Mouse (Mus musculus): ENCODE results near the gene Gli3. TPM values are rescaled to one million over a fixed set of nuclear protein-coding genes. Genes with fewer than 3 reads are reported as not detected.
A peak's percentile ranks its signal among the peaks of the same experiment; 100 is the strongest.

Gene Gli3
- polyA plus RNA-seq, 1 experiment from 2014 or later = 4.8 TPM

GRCm38 (mm10) chr13:15510925-15511324 lies 47.9 kb downstream of the Gli3 start:
- Histone ChIP-seq H3K9ac (no peak overlapping the region), H3K36me3 (no peaks in the 10 kb centered on the region), H3K4me3 (no peak overlapping the region), H3K27ac (replicated peaks) (no peak overlapping the region), H3K9me3 (no peaks in the 10 kb centered on the region), H3K4me1 (replicated peaks) (no peaks in the 10 kb centered on the region), H3K27me3 (no peaks in the 10 kb centered on the region), H3K4me2 (no peak overlapping the region)
- no peak for ATAC-seq (ENCODE audit: low read depth)

GRCm38 (mm10) chr13:15513114-15513513 lies 50.1 kb downstream of the Gli3 start:
- Histone ChIP-seq H3K27ac (replicated peaks) (no peak overlapping the region), H3K36me3 (no peaks in the 10 kb centered on the region), H3K4me2 (no peak overlapping the region), H3K27me3 (no peaks in the 10 kb centered on the region), H3K4me3 (no peak overlapping the region), H3K4me1 (replicated peaks) (peaks cover 9% of the 10 kb centered on the region), H3K9ac (no peak overlapping the region), H3K9me3 (no peaks in the 10 kb centered on the region)
- ATAC-seq (ENCODE audit: low read depth) = no peak
- WGBS = 72% methylated on average over 5 of the region's 5 CpGs

- WGBS = 88% methylated on average over 8 of the region's 8 CpGs
- no peaks in the 10 kb centered on the region for H3K36me3 ChIP-seq
- H3K4me3 ChIP-seq = no peak overlapping the region
- H3K4me2 ChIP-seq = no peak overlapping the region
- no peaks in the 10 kb centered on the region for H3K9me3 ChIP-seq
- peaks cover 9% of the 10 kb centered on the region for H3K4me1 ChIP-seq (replicated peaks)
- no peak for ATAC-seq (ENCODE audit: low read depth)
- H3K27me3 ChIP-seq = no peaks in the 10 kb centered on the region
- no peak overlapping the region for H3K27ac ChIP-seq (replicated peaks)
- H3K9ac ChIP-seq = no peak overlapping the region
Observed at GRCm38 (mm10) chr13:15514082-15514481, 51.0 kb downstream of the Gli3 start.

- Histone ChIP-seq H3K36me3 (no peaks in the 10 kb centered on the region), H3K4me2 (no peak overlapping the region), H3K9me3 (no peaks in the 10 kb centered on the region), H3K27me3 (no peaks in the 10 kb centered on the region), H3K4me3 (no peak overlapping the region), H3K27ac (replicated peaks) (no peak overlapping the region; the same call in 1 of the 2 replicates), H3K9ac (no peak overlapping the region), H3K4me1 (replicated peaks) (peaks cover 9% of the 10 kb centered on the region)
- 61% methylated on average over 9 of the region's 9 CpGs for WGBS
- ATAC-seq (ENCODE audit: low read depth) = 0 out of 2 replicates have a peak, but pooled peaks have one; percentile 65
Observed at GRCm38 (mm10) chr13:15517048-15517760, 54.2 kb downstream of the Gli3 start.

GRCm38 (mm10) chr13:15520353-15520752 lies 57.3 kb downstream of the Gli3 start:
- Histone ChIP-seq H3K9ac (no peak overlapping the region), H3K27ac (replicated peaks) (no peak overlapping the region), H3K4me3 (no peak overlapping the region), H3K4me1 (replicated peaks) (peaks cover 9% of the 10 kb centered on the region), H3K4me2 (no peak overlapping the region), H3K36me3 (no peaks in the 10 kb centered on the region), H3K9me3 (no peaks in the 10 kb centered on the region), H3K27me3 (no peaks in the 10 kb centered on the region)
- no peak for ATAC-seq (ENCODE audit: low read depth)
- WGBS = 34% methylated on average over 2 of the region's 2 CpGs

- Histone ChIP-seq H3K27ac (replicated peaks) (no peak overlapping the region), H3K4me3 (no peak overlapping the region), H3K27me3 (no peaks in the 10 kb centered on the region), H3K36me3 (no peaks in the 10 kb centered on the region), H3K9ac (no peak overlapping the region), H3K9me3 (no peaks in the 10 kb centered on the region), H3K4me2 (no peak overlapping the region), H3K4me1 (replicated peaks) (peaks cover 4% of the 10 kb centered on the region)
- ATAC-seq (ENCODE audit: low read depth) = no peak
- WGBS = 83% methylated on average over 3 of the region's 3 CpGs
Observed at GRCm38 (mm10) chr13:15522153-15522552, 59.1 kb downstream of the Gli3 start.

GRCm38 (mm10) chr13:15524208-15524607 lies 61.2 kb downstream of the Gli3 start:
- 84% methylated on average over 8 of the region's 8 CpGs for WGBS
- ATAC-seq (ENCODE audit: low read depth) = no peak
- Histone ChIP-seq H3K9ac (no peak overlapping the region), H3K27me3 (no peaks in the 10 kb centered on the region), H3K36me3 (no peaks in the 10 kb centered on the region), H3K9me3 (no peaks in the 10 kb centered on the region), H3K4me3 (no peak overlapping the region), H3K27ac (replicated peaks) (no peak overlapping the region), H3K4me2 (no peak overlapping the region), H3K4me1 (replicated peaks) (no peaks in the 10 kb centered on the region; the same call in 1 of the 2 replicates)

GRCm38 (mm10) chr13:15526691-15527090 lies 63.7 kb downstream of the Gli3 start:
- H3K4me3 ChIP-seq = no peak overlapping the region
- ATAC-seq (ENCODE audit: low read depth) = no peak
- 91% methylated on average over 4 of the region's 4 CpGs for WGBS
- H3K4me2 ChIP-seq = no peak overlapping the region
- H3K4me1 ChIP-seq (replicated peaks) = no peaks in the 10 kb centered on the region
- H3K9ac ChIP-seq = no peak overlapping the region
- H3K36me3 ChIP-seq = no peaks in the 10 kb centered on the region
- no peaks in the 10 kb centered on the region for H3K9me3 ChIP-seq
- no peaks in the 10 kb centered on the region for H3K27me3 ChIP-seq
- no peak overlapping the region for H3K27ac ChIP-seq (replicated peaks)

- Histone ChIP-seq H3K9ac (no peak overlapping the region), H3K4me2 (no peak overlapping the region), H3K36me3 (no peaks in the 10 kb centered on the region), H3K4me3 (no peak overlapping the region), H3K27ac (replicated peaks) (no peak overlapping the region), H3K4me1 (replicated peaks) (no peaks in the 10 kb centered on the region), H3K27me3 (no peaks in the 10 kb centered on the region), H3K9me3 (no peaks in the 10 kb centered on the region)
- ATAC-seq (ENCODE audit: low read depth) = no peak
- WGBS = 90% methylated on average over 3 of the region's 3 CpGs
Observed at GRCm38 (mm10) chr13:15531568-15531967, 68.5 kb downstream of the Gli3 start.

GRCm38 (mm10) chr13:15537206-15537605 lies 74.2 kb downstream of the Gli3 start:
- Histone ChIP-seq H3K4me1 (replicated peaks) (peaks cover 32% of the 10 kb centered on the region), H3K36me3 (no peaks in the 10 kb centered on the region), H3K9ac (no peak overlapping the region), H3K4me2 (no peak overlapping the region), H3K4me3 (no peak overlapping the region), H3K9me3 (no peaks in the 10 kb centered on the region), H3K27ac (replicated peaks) (no peak overlapping the region), H3K27me3 (no peaks in the 10 kb centered on the region)
- ATAC-seq (ENCODE audit: low read depth) = no peak
- WGBS = 59% methylated on average over 5 of the region's 5 CpGs

GRCm38 (mm10) chr13:15537611-15538010 lies 74.6 kb downstream of the Gli3 start:
- no peak overlapping the region for H3K4me2 ChIP-seq
- H3K36me3 ChIP-seq = no peaks in the 10 kb centered on the region
- no peaks in the 10 kb centered on the region for H3K9me3 ChIP-seq
- peaks cover 35% of the 10 kb centered on the region for H3K4me1 ChIP-seq (replicated peaks)
- no peak overlapping the region for H3K9ac ChIP-seq
- no peak overlapping the region for H3K4me3 ChIP-seq
- H3K27ac ChIP-seq (replicated peaks) = no peak overlapping the region
- WGBS = 77% methylated on average over 3 of the region's 3 CpGs
- no peak for ATAC-seq (ENCODE audit: low read depth)
- no peaks in the 10 kb centered on the region for H3K27me3 ChIP-seq

- no peak overlapping the region for H3K27ac ChIP-seq (replicated peaks)
- no peaks in the 10 kb centered on the region for H3K9me3 ChIP-seq
- peaks cover 43% of the 10 kb centered on the region for H3K4me1 ChIP-seq (replicated peaks)
- no peak for ATAC-seq (ENCODE audit: low read depth)
- H3K36me3 ChIP-seq = no peaks in the 10 kb centered on the region
- H3K4me2 ChIP-seq = no peak overlapping the region
- no peak overlapping the region for H3K4me3 ChIP-seq
- WGBS = 93% methylated on average over 2 of the region's 2 CpGs
- H3K27me3 ChIP-seq = no peaks in the 10 kb centered on the region
- H3K9ac ChIP-seq = no peak overlapping the region
Observed at GRCm38 (mm10) chr13:15538389-15538788, 75.4 kb downstream of the Gli3 start.

- H3K27me3 ChIP-seq = no peaks in the 10 kb centered on the region
Observed at GRCm38 (mm10) chr13:15542053-15542452, 79.0 kb downstream of the Gli3 start.

More at GRCm38 (mm10) chr13:15542053-15542452, 79.0 kb downstream of the Gli3 start:
- H3K9ac ChIP-seq = peak overlapping the region; percentile 34; the same call in 1 of the 2 replicates
- peak overlapping the region; percentile 13 for H3K4me2 ChIP-seq
- no peaks in the 10 kb centered on the region for H3K9me3 ChIP-seq
- H3K27ac ChIP-seq (replicated peaks) = 0 out of 2 replicates have a peak overlapping the region, but pooled peaks have one; percentile 0
- WGBS = 3% methylated on average over 5 of the region's 5 CpGs
- peaks cover 72% of the 10 kb centered on the region for H3K4me1 ChIP-seq (replicated peaks)
- ATAC-seq (ENCODE audit: low read depth) = peak; percentile 37
- no peak overlapping the region for H3K4me3 ChIP-seq
- H3K36me3 ChIP-seq = no peaks in the 10 kb centered on the region

Measured in neural tube, embryonic 13.5 days (tissue).